Mouse (Mus musculus): ENCODE measurements around the gene Psmb5. TPM values are rescaled to one million over a fixed set of nuclear protein-coding genes. Genes with fewer than 3 reads are reported as not detected.

Psmb5 gene
- polyA plus RNA-seq (2015; fragmentation: Nextera tagmentation; extraction: Ambion mirVana): 364 and 368 TPM in 2 replicates

- H3K4me1 ChIP-seq: peaks cover 11% of the 10 kb centered on the region
- peak within 1 kb of the TSS; percentile 77 for H3K27ac ChIP-seq (replicated peaks)
- H3K4me2 ChIP-seq (replicated peaks): peak within 1 kb of the TSS; percentile 59
- no peaks in the 10 kb centered on the region for H3K9me3 ChIP-seq (replicated peaks)
- peak; percentile 88 for ATAC-seq (ENCODE audit: insufficient number of reproducible peaks, low FRiP score, low TSS enrichment, low read depth)
- H3K36me3 ChIP-seq: peaks cover 23% of the 10 kb centered on the region
- peak within 1 kb of the TSS; percentile 86 for H3K9ac ChIP-seq
- peak within 1 kb of the TSS; percentile 81 for H3K4me3 ChIP-seq (replicated peaks)
- no peaks in the 10 kb centered on the region for H3K27me3 ChIP-seq
- WGBS: under 1% methylated on average over 25 of the region's 25 CpGs
Observed at GRCm38 (mm10) chr14:54617897-54618365, at the start of gene Psmb5. TSS of gene Psmb5 (minus strand) at chr14:54618022.

GRCm38 (mm10) chr14:54664477-54665222 is 46.8 kb upstream of the Psmb5 start:
- H3K27ac ChIP-seq (replicated peaks): no peak overlapping the region
- no peaks in the 10 kb centered on the region for H3K27me3 ChIP-seq
- H3K9ac ChIP-seq: no peak overlapping the region
- 92% methylated on average over 10 of the region's 10 CpGs for WGBS
- H3K4me1 ChIP-seq: no peaks in the 10 kb centered on the region
- peaks cover 92% of the 10 kb centered on the region for H3K36me3 ChIP-seq
- H3K4me3 ChIP-seq (replicated peaks): no peak overlapping the region
- H3K4me2 ChIP-seq (replicated peaks): no peak overlapping the region
- no peaks in the 10 kb centered on the region for H3K9me3 ChIP-seq (replicated peaks)
- no peak for ATAC-seq (ENCODE audit: insufficient number of reproducible peaks, low FRiP score, low TSS enrichment, low read depth)

GRCm38 (mm10) chr14:54660009-54660408 is 42.2 kb upstream of the Psmb5 start:
- no peak overlapping the region for H3K4me3 ChIP-seq (replicated peaks)
- H3K4me2 ChIP-seq (replicated peaks): no peak overlapping the region
- H3K9me3 ChIP-seq (replicated peaks): no peaks in the 10 kb centered on the region
- no peak overlapping the region for H3K27ac ChIP-seq (replicated peaks)
- peaks cover 95% of the 10 kb centered on the region for H3K36me3 ChIP-seq
- 86% methylated on average over 2 of the region's 2 CpGs for WGBS
- no peaks in the 10 kb centered on the region for H3K4me1 ChIP-seq
- no peaks in the 10 kb centered on the region for H3K27me3 ChIP-seq
- ATAC-seq (ENCODE audit: insufficient number of reproducible peaks, low FRiP score, low TSS enrichment, low read depth): no peak
- no peak overlapping the region for H3K9ac ChIP-seq

- Histone ChIP-seq H3K27ac (replicated peaks) (peak overlapping the region; percentile 76), H3K27me3 (no peaks in the 10 kb centered on the region), H3K36me3 (peaks cover 64% of the 10 kb centered on the region), H3K9ac (peak overlapping the region; percentile 64), H3K4me3 (replicated peaks) (peak overlapping the region; percentile 66), H3K9me3 (replicated peaks) (no peaks in the 10 kb centered on the region), H3K4me2 (replicated peaks) (peak overlapping the region; percentile 60), H3K4me1 (peaks cover 38% of the 10 kb centered on the region)
- ATAC-seq (ENCODE audit: insufficient number of reproducible peaks, low FRiP score, low TSS enrichment, low read depth): peak; percentile 85
- WGBS: under 1% methylated on average over 12 of the region's 12 CpGs
Observed at GRCm38 (mm10) chr14:54653496-54653895, 35.7 kb upstream of the Psmb5 start.

GRCm38 (mm10) chr14:54652787-54653186 is 35.0 kb upstream of the Psmb5 start:
- Histone ChIP-seq H3K27ac (replicated peaks) (peak overlapping the region; percentile 76; the same call in 1 of the 2 replicates), H3K27me3 (no peaks in the 10 kb centered on the region), H3K36me3 (peaks cover 64% of the 10 kb centered on the region), H3K4me2 (replicated peaks) (peak overlapping the region; percentile 60), H3K4me3 (replicated peaks) (peak overlapping the region; percentile 66), H3K4me1 (peaks cover 38% of the 10 kb centered on the region), H3K9ac (peak overlapping the region; percentile 64), H3K9me3 (replicated peaks) (no peaks in the 10 kb centered on the region)
- under 1% methylated on average over 7 of the region's 7 CpGs for WGBS
- no peak for ATAC-seq (ENCODE audit: insufficient number of reproducible peaks, low FRiP score, low TSS enrichment, low read depth)

- peak overlapping the region; percentile 39 for H3K27ac ChIP-seq (replicated peaks)
- H3K9ac ChIP-seq: no peak overlapping the region; the same call in 1 of the 2 replicates
- peaks cover 65% of the 10 kb centered on the region for H3K36me3 ChIP-seq
- H3K27me3 ChIP-seq: no peaks in the 10 kb centered on the region
- no peaks in the 10 kb centered on the region for H3K9me3 ChIP-seq (replicated peaks)
- no peak overlapping the region for H3K4me2 ChIP-seq (replicated peaks)
- H3K4me1 ChIP-seq: peaks cover 38% of the 10 kb centered on the region
- WGBS: 66% methylated on average over 4 of the region's 4 CpGs
- ATAC-seq (ENCODE audit: insufficient number of reproducible peaks, low FRiP score, low TSS enrichment, low read depth): no peak
- H3K4me3 ChIP-seq (replicated peaks): peak overlapping the region; percentile 66; the same call in 1 of the 2 replicates
Observed at GRCm38 (mm10) chr14:54651556-54651955, 33.7 kb upstream of the Psmb5 start.

- no peak for ATAC-seq (ENCODE audit: insufficient number of reproducible peaks, low FRiP score, low TSS enrichment, low read depth)
- WGBS: 63% methylated on average over 23 of the region's 23 CpGs
- Histone ChIP-seq H3K9ac (no peak overlapping the region), H3K4me2 (replicated peaks) (no peak overlapping the region), H3K4me3 (replicated peaks) (no peak overlapping the region), H3K4me1 (peaks cover 38% of the 10 kb centered on the region), H3K36me3 (peaks cover 65% of the 10 kb centered on the region), H3K9me3 (replicated peaks) (no peaks in the 10 kb centered on the region), H3K27ac (replicated peaks) (no peak overlapping the region), H3K27me3 (no peaks in the 10 kb centered on the region)
Observed at GRCm38 (mm10) chr14:54650621-54651454, 33.0 kb upstream of the Psmb5 start.

- WGBS: 84% methylated on average over 4 of the region's 4 CpGs
- H3K4me2 ChIP-seq (replicated peaks): no peak overlapping the region
- H3K9ac ChIP-seq: no peak overlapping the region
- H3K4me3 ChIP-seq (replicated peaks): no peak overlapping the region
- no peak for ATAC-seq (ENCODE audit: insufficient number of reproducible peaks, low FRiP score, low TSS enrichment, low read depth)
- H3K27ac ChIP-seq (replicated peaks): no peak overlapping the region
- H3K36me3 ChIP-seq: peaks cover 83% of the 10 kb centered on the region
- H3K9me3 ChIP-seq (replicated peaks): no peaks in the 10 kb centered on the region
- peaks cover 30% of the 10 kb centered on the region for H3K4me1 ChIP-seq
- no peaks in the 10 kb centered on the region for H3K27me3 ChIP-seq
Observed at GRCm38 (mm10) chr14:54647900-54648299, 30.1 kb upstream of the Psmb5 start.

GRCm38 (mm10) chr14:54646898-54647636 is 29.2 kb upstream of the Psmb5 start:
- peaks cover 92% of the 10 kb centered on the region for H3K36me3 ChIP-seq

GRCm38 (mm10) chr14:54646455-54646854 is 28.6 kb upstream of the Psmb5 start:
- H3K9ac ChIP-seq: no peak overlapping the region
- H3K4me2 ChIP-seq (replicated peaks): no peak overlapping the region
- no peaks in the 10 kb centered on the region for H3K9me3 ChIP-seq (replicated peaks)
- H3K36me3 ChIP-seq: peaks cover 88% of the 10 kb centered on the region
- H3K27me3 ChIP-seq: no peaks in the 10 kb centered on the region
- peaks cover 21% of the 10 kb centered on the region for H3K4me1 ChIP-seq
- no peak overlapping the region for H3K4me3 ChIP-seq (replicated peaks)
- no peak overlapping the region for H3K27ac ChIP-seq (replicated peaks)
- 95% methylated on average over 17 of the region's 17 CpGs for WGBS
- no peak for ATAC-seq (ENCODE audit: insufficient number of reproducible peaks, low FRiP score, low TSS enrichment, low read depth)

More at GRCm38 (mm10) chr14:54646898-54647636, 29.2 kb upstream of the Psmb5 start:
- Histone ChIP-seq H3K27ac (replicated peaks) (no peak overlapping the region), H3K27me3 (no peaks in the 10 kb centered on the region), H3K9ac (no peak overlapping the region), H3K9me3 (replicated peaks) (no peaks in the 10 kb centered on the region), H3K4me2 (replicated peaks) (no peak overlapping the region), H3K4me3 (replicated peaks) (no peak overlapping the region), H3K4me1 (peaks cover 22% of the 10 kb centered on the region)
- WGBS: 91% methylated on average over 8 of the region's 8 CpGs
- ATAC-seq (ENCODE audit: insufficient number of reproducible peaks, low FRiP score, low TSS enrichment, low read depth): no peak
